Mouse (Mus musculus): ENCODE results near the gene Fitm2.

DNA sequence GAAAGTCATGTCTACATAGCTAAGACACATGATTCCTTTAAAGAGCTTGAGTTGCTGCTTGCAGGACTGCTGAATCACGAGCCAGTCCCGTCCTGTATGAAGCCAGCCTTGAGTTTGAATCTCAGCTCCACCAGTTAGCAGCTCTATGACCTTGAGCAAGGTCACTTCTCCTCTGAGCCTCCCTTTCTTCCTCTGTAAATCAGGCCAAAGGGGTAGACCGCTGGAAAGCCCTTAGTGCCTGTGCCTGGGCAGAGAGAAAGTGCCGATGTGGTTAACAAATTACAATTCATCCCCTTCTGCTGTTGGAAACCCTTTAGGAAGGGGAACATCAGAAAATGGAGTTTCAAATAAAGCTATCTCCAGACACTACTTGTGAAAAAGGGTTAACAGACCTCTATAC is 34.6 kb downstream of the Fitm2 start:
- TF ChIP-seq CTCF (IDR thresholded peaks at IDR 0.05; ENCODE audit: borderline replicate concordance, extremely low read depth, insufficient read depth, insufficient read length): no peak
- TF ChIP-seq POLR2A (IDR thresholded peaks at IDR 0.05; ENCODE audit: borderline replicate concordance, extremely low read depth, insufficient read depth, insufficient read length, poor library complexity, severe bottlenecking): no peak

All from brain, embryonic 14.5 days (tissue).